Mouse (Mus musculus) stomach, postnatal 0 days (tissue): ENCODE results near the gene Slc9b1. TPM values are rescaled to one million over a fixed set of nuclear protein-coding genes. Genes with fewer than 3 reads are reported as not detected.

Experiments used
- ATAC-seq: fragments of 200-750 bp; cut with Nextera tagmentation; 2 replicates; pipeline ENCODE4 v1.8.0; 2017; ENCODE audit not compliant: low FRiP score, low TSS enrichment
- DNase-seq: peaks from one replicate; pipeline ENCODE4 v3.0.0-alpha.2; 2016; ENCODE audit warnings: low spot score
- H3K27ac ChIP-seq: fragments of 300-500 bp; sonication (generic); replicated peaks from 2 replicates; pipeline ENCODE4 v1.5.1; 2014; ENCODE audit warnings: mild to moderate bottlenecking, control low read depth
- H3K27me3 ChIP-seq: fragments of 300-500 bp; sonication (generic); 2 replicates; pipeline ENCODE4 v1.6.1; 2014; ENCODE audit warnings: low read length; ENCODE audit not compliant: control insufficient read depth, insufficient read depth
- H3K36me3 ChIP-seq: fragments of 300-500 bp; sonication (generic); 2 replicates; pipeline ENCODE4 v1.6.1; 2014; ENCODE audit warnings: low read length, mixed read lengths; ENCODE audit not compliant: control insufficient read depth, insufficient read depth
- H3K4me1 ChIP-seq: fragments of 300-500 bp; sonication (generic); replicated peaks from 2 replicates; pipeline ENCODE4 v1.6.1; 2014; ENCODE audit warnings: antibody characterized with exemption; ENCODE audit not compliant: control insufficient read depth, insufficient read depth
- H3K4me2 ChIP-seq: fragments of 300-500 bp; sonication (generic); replicated peaks from 2 replicates; pipeline ENCODE4 v1.6.1; 2014; ENCODE audit warnings: low read depth, mild to moderate bottlenecking, control low read depth, moderate library complexity
- H3K4me3 ChIP-seq: fragments of 300-500 bp; sonication (generic); 2 replicates; pipeline ENCODE4 v1.5.1; 2014; ENCODE audit warnings: low read depth, low read length, control low read depth
- H3K9ac ChIP-seq: fragments of 300-500 bp; sonication (generic); 2 replicates; pipeline ENCODE4 v1.6.1; 2014; ENCODE audit warnings: mild to moderate bottlenecking, low read length, control low read depth, mixed read lengths
- H3K9me3 ChIP-seq: fragments of 300-500 bp; sonication (generic); 2 replicates; pipeline ENCODE4 v1.6.1; 2016; ENCODE audit warnings: low read length; ENCODE audit not compliant: control insufficient read depth
- CTCF ChIP-seq: IDR thresholded peaks from 2 replicates; pipeline ENCODE4 v1.5.1; 2016; ENCODE audit warnings: antibody characterized with exemption, low read depth, mild to moderate bottlenecking, moderate library complexity
- EP300 ChIP-seq: optimal IDR thresholded peaks from 2 replicates; pipeline ENCODE3; 2016; ENCODE audit warnings: antibody characterized with exemption
- WGBS: fragments of 180-500 bp; shearing (Covaris S2); extraction: QIAGEN DNeasy Blood & Tissue Kit; methylation state at CpG from one replicate; pipeline ENCODE4 v1.1.7; 2014; 5-methylcytosine and 5-hydroxymethylcytosine counted together
- polyA plus RNA-seq: library from polyadenylated mRNA; unstranded; fragments of >200 nt; fragmentation: Nextera tagmentation; extraction: Ambion mirVana; gene quantifications from 2 replicates; pipeline ENCODE4 v1.2.1, GENCODE M21; 2015

Slc9b1 gene
- 0.07 and 0.08 TPM in 2 replicates for polyA plus RNA-seq

- Histone ChIP-seq H3K4me2 (no peak within 1 kb of the TSS), H3K9ac (no peak within 1 kb of the TSS), H3K9me3 (no peaks in the 10 kb centered on the region), H3K27me3 (no peaks in the 10 kb centered on the region), H3K36me3 (no peaks in the 10 kb centered on the region), H3K4me3 (no peak within 1 kb of the TSS), H3K4me1 (no peaks in the 10 kb centered on the region), H3K27ac (no peak within 1 kb of the TSS)
- DNase-seq = no peak
- ATAC-seq = no peak
- WGBS = 69% methylated on average over 14 of the region's 14 CpGs
- no peak for TF ChIP-seq EP300
- TF ChIP-seq CTCF = no peak
Observed at GRCm38 (mm10) chr3:135347739-135348264, at the start of gene Slc9b1. Gene Slc9b1 (plus strand): TSS chr3:135348029.

- no peak overlapping the region for H3K4me2 ChIP-seq
- no peak for DNase-seq
- WGBS = 40% methylated on average over 3 of the region's 3 CpGs
Observed at GRCm38 (mm10) chr3:135298560-135298959, 49.3 kb upstream of the Slc9b1 start.

GRCm38 (mm10) chr3:135300081-135300480 lies 47.7 kb upstream of the Slc9b1 start:
- DNase-seq = no peak
- H3K36me3 ChIP-seq = no peaks in the 10 kb centered on the region
- no peaks in the 10 kb centered on the region for H3K9me3 ChIP-seq
- no peak for ATAC-seq
- WGBS = 45% methylated on average over 6 of the region's 6 CpGs
- no peak overlapping the region for H3K27ac ChIP-seq
- no peaks in the 10 kb centered on the region for H3K4me1 ChIP-seq
- no peak overlapping the region for H3K4me3 ChIP-seq
- H3K27me3 ChIP-seq = no peaks in the 10 kb centered on the region
- no peak overlapping the region for H3K9ac ChIP-seq
- TF ChIP-seq CTCF (no peak), EP300 (no peak)
- H3K4me2 ChIP-seq = no peak overlapping the region

More at GRCm38 (mm10) chr3:135298560-135298959, 49.3 kb upstream of the Slc9b1 start:
- Histone ChIP-seq H3K4me3 (no peak overlapping the region), H3K27me3 (no peaks in the 10 kb centered on the region), H3K4me1 (no peaks in the 10 kb centered on the region), H3K36me3 (no peaks in the 10 kb centered on the region), H3K9me3 (no peaks in the 10 kb centered on the region), H3K9ac (no peak overlapping the region), H3K27ac (no peak overlapping the region)
- no peak for TF ChIP-seq EP300
- no peak for TF ChIP-seq CTCF
- peak; percentile 73 for ATAC-seq

GRCm38 (mm10) chr3:135304060-135304459 lies 43.8 kb upstream of the Slc9b1 start:
- WGBS = 56% methylated on average over 6 of the region's 6 CpGs
- no peaks in the 10 kb centered on the region for H3K27me3 ChIP-seq
- no peak overlapping the region for H3K27ac ChIP-seq
- H3K9ac ChIP-seq = no peak overlapping the region
- H3K9me3 ChIP-seq = no peaks in the 10 kb centered on the region
- H3K4me3 ChIP-seq = no peak overlapping the region
- H3K4me1 ChIP-seq = no peaks in the 10 kb centered on the region
- ATAC-seq = no peak
- DNase-seq = no peak
- TF ChIP-seq CTCF (no peak), EP300 (no peak)
- H3K36me3 ChIP-seq = no peaks in the 10 kb centered on the region
- no peak overlapping the region for H3K4me2 ChIP-seq

DNA sequence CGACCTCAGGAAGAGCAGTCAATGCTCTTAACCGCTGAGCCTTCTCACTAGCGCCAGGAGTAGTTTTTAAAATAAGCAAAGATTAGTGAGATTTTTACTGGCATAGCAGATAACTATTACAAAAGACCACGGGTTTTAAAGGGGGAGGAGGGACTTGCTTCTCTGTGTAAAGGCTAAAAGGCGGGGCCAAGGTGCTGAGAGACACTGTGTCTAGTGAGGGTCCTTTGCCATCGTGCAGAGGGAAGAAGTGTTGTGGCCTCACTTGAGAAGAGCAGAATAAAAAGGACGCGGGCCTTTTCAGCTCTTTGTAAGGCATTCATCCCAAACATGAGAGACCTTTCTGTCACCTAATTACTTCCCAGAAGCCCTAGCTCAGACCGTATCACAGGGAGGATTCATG lies 43.3 kb upstream of the Slc9b1 start:
- H3K27me3 ChIP-seq = no peaks in the 10 kb centered on the region
- no peaks in the 10 kb centered on the region for H3K36me3 ChIP-seq
- H3K4me3 ChIP-seq = no peak overlapping the region
- no peak overlapping the region for H3K4me2 ChIP-seq
- DNase-seq = no peak
- no peak overlapping the region for H3K27ac ChIP-seq
- no peak for ATAC-seq
- no peaks in the 10 kb centered on the region for H3K4me1 ChIP-seq
- no peaks in the 10 kb centered on the region for H3K9me3 ChIP-seq
- H3K9ac ChIP-seq = no peak overlapping the region
- 24% methylated on average over 9 of the region's 9 CpGs for WGBS
- TF ChIP-seq CTCF (no peak), EP300 (no peak)

GRCm38 (mm10) chr3:135307411-135308259 lies 40.2 kb upstream of the Slc9b1 start, which contains the start of gene Slc9b2:
Gene Slc9b2 (plus strand): TSS chr3:135307700.
- Histone ChIP-seq H3K4me1 (no peaks in the 10 kb centered on the region), H3K27me3 (no peaks in the 10 kb centered on the region), H3K9me3 (no peaks in the 10 kb centered on the region), H3K27ac (no peak within 1 kb of the TSS), H3K4me3 (peak within 1 kb of the TSS; percentile 21), H3K9ac (no peak within 1 kb of the TSS), H3K4me2 (peak within 1 kb of the TSS; percentile 61), H3K36me3 (no peaks in the 10 kb centered on the region)
- WGBS = 7% methylated on average over 25 of the region's 28 CpGs
- ATAC-seq (peak; percentile 98), DNase-seq (peak; percentile 83)
- TF ChIP-seq EP300 = no peak
- TF ChIP-seq CTCF = no peak
